Mouse (Mus musculus) G1E (cell line): ENCODE measurements around the gene Pard3.

Source experiments
- CTCF ChIP-seq: IDR thresholded peaks from 2 replicates; pipeline ENCODE4 v1.5.1; 2012; ENCODE audit warnings: low read depth, low read length, inconsistent platforms, mixed read lengths
- GATA2 ChIP-seq: IDR thresholded peaks from 2 replicates; pipeline ENCODE4 v1.6.1; 2012; ENCODE audit warnings: low read depth, low read length, inconsistent platforms, borderline replicate concordance

GRCm38 (mm10) chr8:127161854-127162253 is 98.2 kb downstream of the Pard3 start:
- no peak for TF ChIP-seq CTCF
- TF ChIP-seq GATA2 = no peak
